Mouse (Mus musculus) embryonic facial prominence, embryonic 11.5 days (tissue): ENCODE data around the gene Kcnj9. TPM values are rescaled to one million over a fixed set of nuclear protein-coding genes. Genes with fewer than 3 reads are reported as not detected.

ENCODE experiments used
- ATAC-seq: fragments of 200-750 bp; cut with Nextera tagmentation; replicated peaks from 2 replicates; pipeline ENCODE4 v1.8.0; 2017; ENCODE audit warnings: low read depth; ENCODE audit not compliant: insufficient number of reproducible peaks, low FRiP score, low TSS enrichment
- DNase-seq: peaks from one replicate; pipeline ENCODE4 v3.0.0-alpha.2; 2015; ENCODE audit warnings: low spot score
- H3K27ac ChIP-seq: fragments of 300-500 bp; sonication (generic); replicated peaks from 2 replicates; pipeline ENCODE4 v1.5.1; 2014; ENCODE audit warnings: mild to moderate bottlenecking, low read depth, low read length, control low read depth
- H3K27me3 ChIP-seq: fragments of 300-500 bp; sonication (generic); 2 replicates; pipeline ENCODE4 v1.6.1; 2014; ENCODE audit warnings: mild to moderate bottlenecking, low read length, moderate library complexity, mixed read lengths; ENCODE audit not compliant: control insufficient read depth, insufficient read depth
- H3K36me3 ChIP-seq: fragments of 300-500 bp; sonication (generic); replicated peaks from 2 replicates; pipeline ENCODE4 v1.6.1; 2014; ENCODE audit warnings: low read depth, mild to moderate bottlenecking, low read length, moderate library complexity, mixed read lengths; ENCODE audit not compliant: control insufficient read depth, insufficient read depth
- H3K4me1 ChIP-seq: fragments of 300-500 bp; sonication (generic); 2 replicates; pipeline ENCODE4 v1.6.1; 2014; ENCODE audit warnings: low read length, mixed read lengths; ENCODE audit not compliant: control insufficient read depth, insufficient read depth
- H3K4me2 ChIP-seq: fragments of 300-500 bp; sonication (generic); 2 replicates; pipeline ENCODE4 v1.6.1; 2014; ENCODE audit warnings: low read depth, mild to moderate bottlenecking, control low read depth, low read length, moderate library complexity
- H3K4me3 ChIP-seq: fragments of 300-500 bp; sonication (generic); 2 replicates; pipeline ENCODE4 v1.5.1; 2014; ENCODE audit warnings: low read depth, low read length, control low read depth
- H3K9ac ChIP-seq: fragments of 300-500 bp; sonication (generic); replicated peaks from 2 replicates; pipeline ENCODE4 v1.6.1; 2014; ENCODE audit warnings: mild to moderate bottlenecking, control low read depth, low read length
- H3K9me3 ChIP-seq: fragments of 300-500 bp; sonication (generic); replicated peaks from 2 replicates; pipeline ENCODE4 v1.6.1; 2016; ENCODE audit warnings: mild to moderate bottlenecking, low read length, inconsistent platforms, mixed read lengths; ENCODE audit not compliant: control insufficient read depth
- WGBS: fragments of 180-500 bp; shearing (Covaris S2); extraction: QIAGEN DNeasy Blood & Tissue Kit; methylation state at CpG from one replicate; pipeline ENCODE4 v1.1.7; 2014; 5-methylcytosine and 5-hydroxymethylcytosine counted together
- polyA plus RNA-seq: library from polyadenylated mRNA; unstranded; fragments of >200 nt; fragmentation: Nextera tagmentation; extraction: Ambion mirVana; gene quantifications from 2 replicates; pipeline ENCODE4 v1.2.1, GENCODE M21; 2014

Kcnj9 gene
- polyA plus RNA-seq, 1 experiment from 2014 or later: 0.65 TPM

DNA sequence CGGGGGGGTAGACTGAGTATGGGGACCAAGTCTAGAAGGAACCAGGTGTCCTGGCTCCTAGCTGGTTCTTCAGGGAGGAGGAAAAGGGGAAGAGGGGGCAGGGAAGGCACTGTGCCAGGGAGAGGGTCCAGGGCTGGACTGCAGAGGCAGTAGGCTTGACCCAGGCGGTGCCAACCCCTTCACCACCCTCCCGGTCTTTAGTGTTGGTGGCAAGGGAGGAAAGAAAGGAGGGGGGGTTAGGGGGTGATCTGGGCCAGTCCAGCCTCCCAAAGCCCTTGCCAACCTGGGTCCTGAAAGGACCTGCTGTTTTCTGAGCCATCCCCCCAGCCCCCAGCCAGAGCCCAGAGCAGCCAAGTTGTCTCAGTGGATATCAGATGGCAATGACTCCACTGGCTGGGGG is 13.6 kb upstream of the Kcnj9 start:
- 80% methylated on average over 3 of the region's 3 CpGs for WGBS
- ATAC-seq (no peak), DNase-seq (no peak)
- H3K9me3 ChIP-seq: no peaks in the 10 kb centered on the region
- H3K36me3 ChIP-seq: no peaks in the 10 kb centered on the region
- peaks cover 20% of the 10 kb centered on the region for H3K27me3 ChIP-seq
- no peaks in the 10 kb centered on the region for H3K4me1 ChIP-seq
- no peak overlapping the region for H3K9ac ChIP-seq
- no peak overlapping the region for H3K27ac ChIP-seq
- no peak overlapping the region for H3K4me2 ChIP-seq
- H3K4me3 ChIP-seq: no peak overlapping the region

DNA sequence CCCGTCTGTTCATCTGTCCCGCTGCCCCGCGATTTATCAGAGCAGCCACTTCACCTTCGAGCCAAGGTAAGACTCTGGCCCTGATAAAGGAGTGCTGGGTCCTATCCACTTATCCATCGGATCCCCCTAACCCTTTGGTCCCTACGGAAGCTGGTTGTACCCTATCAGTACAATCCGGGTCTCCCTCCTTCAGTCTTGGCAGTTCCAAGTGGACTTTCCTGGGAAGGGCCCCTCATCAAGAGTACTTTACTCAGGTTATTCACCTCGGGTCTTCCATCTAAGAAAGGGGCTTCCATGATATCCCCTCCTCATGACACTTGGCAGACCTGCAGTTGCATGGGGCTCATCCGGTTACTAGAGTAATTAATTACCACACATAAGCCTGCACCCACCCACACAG is 12.3 kb upstream of the Kcnj9 start:
- Histone ChIP-seq H3K4me1 (no peaks in the 10 kb centered on the region), H3K36me3 (no peaks in the 10 kb centered on the region), H3K9ac (no peak overlapping the region), H3K4me2 (peak overlapping the region; percentile 60), H3K9me3 (no peaks in the 10 kb centered on the region), H3K27me3 (peaks cover 20% of the 10 kb centered on the region), H3K27ac (no peak overlapping the region), H3K4me3 (peak overlapping the region; percentile 33)
- no peak for DNase-seq
- ATAC-seq: peak; percentile 50; the same call in 1 of the 2 replicates
- 22% methylated on average over 10 of the region's 10 CpGs for WGBS

DNA sequence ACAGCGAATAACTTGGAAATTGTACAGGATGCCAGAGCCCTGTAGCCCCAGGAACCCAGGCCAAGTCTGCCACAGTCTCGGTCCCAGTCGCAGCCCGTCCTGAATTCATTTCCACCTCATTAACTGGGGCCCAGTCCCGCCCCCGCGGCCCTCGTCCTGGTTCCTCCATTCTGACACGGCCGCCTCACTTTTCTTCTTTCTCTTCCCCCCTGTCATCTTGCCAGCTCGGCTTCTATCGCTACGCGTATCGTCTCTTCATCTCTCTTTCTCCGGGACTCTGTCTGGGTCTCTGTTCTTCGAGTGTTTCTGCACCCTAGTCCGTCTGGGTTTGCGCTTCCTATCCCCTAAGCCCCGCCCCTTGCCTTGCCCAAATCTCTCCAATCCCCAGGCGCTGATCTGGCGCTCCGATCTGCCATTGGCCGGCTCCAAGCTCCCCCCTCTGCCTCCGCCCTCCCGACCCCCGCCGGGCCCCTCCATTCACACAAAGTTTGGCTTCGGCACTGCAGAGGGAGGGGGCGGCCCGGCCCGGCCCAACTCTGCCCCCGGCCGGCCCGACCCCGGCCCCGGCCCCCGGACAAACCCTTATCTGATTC is 11.7 kb upstream of the Kcnj9 start, which contains the start of gene Kcnj10:
Kcnj10 (plus strand) TSS at position 482 of the 593 bp plus-strand sequence.
- H3K9ac ChIP-seq: peak within 1 kb of the TSS; percentile 22; the same call in 1 of the 2 replicates
- H3K4me3 ChIP-seq: peak within 1 kb of the TSS; percentile 33
- ATAC-seq (peak; percentile 89), DNase-seq (peak; percentile 88)
- 2% methylated on average over 38 of the region's 38 CpGs for WGBS
- peaks cover 20% of the 10 kb centered on the region for H3K27me3 ChIP-seq
- no peaks in the 10 kb centered on the region for H3K36me3 ChIP-seq
- H3K4me1 ChIP-seq: no peaks in the 10 kb centered on the region
- peak within 1 kb of the TSS; percentile 60 for H3K4me2 ChIP-seq
- no peaks in the 10 kb centered on the region for H3K9me3 ChIP-seq
- H3K27ac ChIP-seq: no peak within 1 kb of the TSS

DNA sequence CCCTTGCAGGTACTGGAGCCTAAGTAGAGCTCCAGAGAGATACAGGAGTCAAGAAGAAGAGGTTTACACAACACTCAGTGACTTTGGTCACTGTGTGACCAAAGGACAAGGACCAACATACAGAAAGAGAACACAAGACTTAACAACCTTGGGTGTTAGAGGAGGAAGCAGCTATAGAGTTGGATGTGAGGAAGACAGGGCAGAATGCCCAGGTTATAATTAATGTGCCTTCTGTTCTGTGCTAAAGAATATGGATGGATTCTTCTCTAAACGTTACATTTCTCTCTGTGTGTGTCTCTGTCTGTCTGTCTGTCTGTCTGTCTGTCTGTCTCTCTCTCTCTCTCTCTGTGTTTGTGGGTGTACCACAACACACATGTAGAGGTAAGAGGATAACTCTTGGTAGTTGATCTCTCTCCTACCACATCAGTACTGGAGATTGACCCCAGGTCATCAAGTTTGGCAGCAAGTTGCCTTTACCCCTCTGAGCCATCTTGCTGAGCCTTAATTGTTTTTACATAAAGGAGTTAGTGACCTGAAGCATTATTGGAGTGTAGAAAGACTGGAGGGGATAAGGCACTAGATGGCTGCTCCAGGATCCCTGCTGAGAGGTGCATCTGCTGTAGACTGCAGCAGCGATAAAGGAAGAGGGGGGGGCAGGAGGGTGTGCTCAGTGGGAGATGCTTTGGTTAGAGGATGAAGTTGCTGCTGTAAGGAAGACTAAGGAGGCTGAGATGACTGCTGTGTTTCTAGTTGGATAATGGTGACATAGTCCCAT is 8.5 kb upstream of the Kcnj9 start:
- Histone ChIP-seq H3K4me1 (no peaks in the 10 kb centered on the region), H3K9ac (no peak overlapping the region), H3K27me3 (peaks cover 20% of the 10 kb centered on the region), H3K4me3 (no peak overlapping the region), H3K36me3 (no peaks in the 10 kb centered on the region), H3K9me3 (no peaks in the 10 kb centered on the region), H3K4me2 (no peak overlapping the region), H3K27ac (no peak overlapping the region)
- ATAC-seq: no peak
- 46% methylated on average over 2 of the region's 2 CpGs for WGBS
- no peak for DNase-seq

DNA sequence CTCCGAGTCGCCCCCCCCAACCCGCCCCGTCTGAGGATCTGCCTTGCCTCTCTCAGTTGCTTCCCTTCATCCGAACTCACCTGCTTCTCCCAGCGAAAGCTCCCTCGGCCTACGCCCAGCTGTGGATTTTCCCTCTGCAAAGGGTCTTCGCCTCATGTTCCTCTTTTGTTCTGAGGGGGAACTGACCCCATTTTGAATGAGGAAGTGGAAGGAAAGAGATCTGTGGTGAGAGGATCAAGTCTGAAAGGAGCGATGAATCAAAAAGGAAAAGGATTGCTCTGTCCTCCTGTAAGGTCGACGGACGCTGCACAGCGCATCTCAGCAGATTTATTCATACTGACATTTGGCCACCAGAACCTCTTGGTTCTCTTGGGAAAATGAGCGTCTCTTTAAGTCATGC is 6.7 kb upstream of the Kcnj9 start:
- no peaks in the 10 kb centered on the region for H3K4me1 ChIP-seq
- H3K27me3 ChIP-seq: peaks cover 9% of the 10 kb centered on the region
- H3K9me3 ChIP-seq: no peaks in the 10 kb centered on the region
- no peaks in the 10 kb centered on the region for H3K36me3 ChIP-seq
- no peak overlapping the region for H3K9ac ChIP-seq
- H3K4me2 ChIP-seq: no peak overlapping the region
- ATAC-seq (no peak), DNase-seq (no peak)
- no peak overlapping the region for H3K4me3 ChIP-seq
- H3K27ac ChIP-seq: no peak overlapping the region
- 76% methylated on average over 15 of the region's 15 CpGs for WGBS

DNA sequence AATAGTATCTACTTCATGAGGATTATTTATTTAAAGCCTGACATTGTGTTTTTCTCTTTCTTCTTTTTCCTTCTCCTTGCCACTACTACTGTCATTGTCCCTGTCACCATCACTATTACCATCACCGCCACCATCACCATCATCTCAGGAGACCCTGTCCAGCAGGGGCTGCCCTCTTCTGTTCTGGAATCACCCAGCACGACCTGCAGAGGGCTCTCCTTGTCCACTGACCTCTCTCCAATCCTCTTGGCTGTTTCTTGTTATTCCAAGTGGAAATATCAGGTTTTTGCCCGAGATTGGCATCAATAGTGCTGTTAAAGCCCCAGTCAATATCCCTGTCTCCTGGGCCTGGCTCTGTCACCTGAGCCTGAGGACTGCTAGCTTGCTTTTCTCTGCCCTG is 4.4 kb upstream of the Kcnj9 start:
- ATAC-seq (no peak), DNase-seq (no peak)
- Histone ChIP-seq H3K4me2 (no peak overlapping the region), H3K4me1 (no peaks in the 10 kb centered on the region), H3K9ac (no peak overlapping the region), H3K27ac (no peak overlapping the region), H3K36me3 (no peaks in the 10 kb centered on the region), H3K4me3 (no peak overlapping the region), H3K27me3 (peaks cover 2% of the 10 kb centered on the region; the same call in 1 of the 2 replicates), H3K9me3 (no peaks in the 10 kb centered on the region)
- 21% methylated on average over 3 of the region's 3 CpGs for WGBS

DNA sequence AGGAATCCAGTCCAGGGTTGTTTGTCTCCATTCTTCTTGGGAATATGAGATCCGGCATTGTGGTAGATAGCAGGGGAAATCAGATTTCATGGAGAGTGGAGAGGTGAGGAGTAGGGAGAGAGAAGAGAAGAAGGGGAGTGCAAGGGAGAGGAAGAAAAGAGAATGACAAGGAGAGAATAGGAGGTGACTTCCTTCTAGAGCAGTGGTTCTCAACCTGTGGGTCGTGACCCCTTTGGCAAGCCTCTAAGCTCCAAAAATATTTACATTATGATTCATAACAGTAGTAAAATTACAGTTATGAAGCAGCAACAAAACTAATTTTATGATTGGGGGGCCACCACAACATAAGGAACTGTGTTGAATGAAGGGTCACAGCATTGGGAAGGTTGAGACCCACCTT is 3.8 kb upstream of the Kcnj9 start:
- H3K27me3 ChIP-seq: peaks cover 6% of the 10 kb centered on the region
- 84% methylated on average over 2 of the region's 2 CpGs for WGBS
- no peaks in the 10 kb centered on the region for H3K9me3 ChIP-seq
- no peak overlapping the region for H3K27ac ChIP-seq
- H3K9ac ChIP-seq: no peak overlapping the region
- H3K4me2 ChIP-seq: no peak overlapping the region
- no peak overlapping the region for H3K4me3 ChIP-seq
- H3K4me1 ChIP-seq: no peaks in the 10 kb centered on the region
- ATAC-seq (no peak), DNase-seq (no peak)
- H3K36me3 ChIP-seq: no peaks in the 10 kb centered on the region

DNA sequence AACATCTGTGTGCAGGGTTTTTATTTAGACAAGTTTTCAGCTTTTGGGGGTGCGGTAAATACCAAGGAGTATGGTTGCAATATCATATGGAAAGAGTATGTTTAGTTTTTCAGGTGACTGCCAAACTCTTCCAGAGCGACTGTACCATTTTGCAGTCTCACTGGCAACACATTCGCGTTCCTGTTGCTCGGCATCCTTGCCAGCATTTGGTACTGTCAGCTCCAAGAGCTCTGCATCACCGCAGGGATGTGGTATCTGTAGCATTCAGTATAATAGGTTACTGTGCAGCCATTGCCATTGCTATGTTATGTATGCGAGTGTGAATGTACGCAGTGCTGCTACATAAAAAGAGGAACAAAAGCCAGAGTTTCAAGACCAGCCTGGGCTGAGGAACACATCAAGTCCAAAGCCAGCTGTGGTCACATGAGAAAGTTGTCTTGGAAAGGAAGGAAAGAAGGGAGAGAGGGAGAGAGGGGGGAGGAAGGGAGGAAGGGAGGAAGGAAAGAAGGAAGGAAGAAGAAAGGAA is 2.4 kb upstream of the Kcnj9 start:
- no peak overlapping the region for H3K9ac ChIP-seq
- H3K4me3 ChIP-seq: no peak overlapping the region
- no peaks in the 10 kb centered on the region for H3K36me3 ChIP-seq
- no peaks in the 10 kb centered on the region for H3K9me3 ChIP-seq
- H3K4me1 ChIP-seq: no peaks in the 10 kb centered on the region; the same call in 1 of the 2 replicates
- DNase-seq: no peak
- WGBS: 75% methylated on average over 8 of the region's 8 CpGs
- H3K27me3 ChIP-seq: peaks cover 19% of the 10 kb centered on the region
- H3K4me2 ChIP-seq: no peak overlapping the region
- no peak for ATAC-seq
- H3K27ac ChIP-seq: no peak overlapping the region
